Mouse (Mus musculus): ENCODE data around the gene Mettl22. TPM values are rescaled to one million over a fixed set of nuclear protein-coding genes. Genes with fewer than 3 reads are reported as not detected.
A peak's percentile ranks its signal among the peaks of the same experiment; 100 is the strongest.

Gene Mettl22
- polyA plus RNA-seq, 1 experiment from 2014 or later: 50.3 TPM

DNA sequence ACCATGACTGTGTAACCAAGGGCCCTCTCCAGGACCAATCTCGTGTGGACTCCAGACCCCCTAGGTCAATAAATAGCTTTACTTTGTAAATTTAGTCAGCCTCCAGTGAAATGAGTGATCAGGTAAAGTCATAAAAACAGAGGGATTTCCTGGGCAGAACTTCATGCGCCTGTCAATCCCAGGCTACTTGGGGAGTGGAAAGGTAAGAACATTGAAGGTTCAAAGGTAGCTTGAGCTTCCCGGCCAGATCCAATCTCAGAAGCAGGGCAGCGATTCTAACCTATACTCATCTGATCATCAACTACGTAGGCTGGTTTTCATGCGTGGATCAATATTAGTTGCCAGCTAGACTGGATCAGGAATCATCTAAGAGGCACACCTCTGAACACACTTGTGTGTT, 24.3 kb upstream of the Mettl22 start:
- H3K4me1 ChIP-seq (replicated peaks; ENCODE audit: control insufficient read depth, insufficient read depth, low read length): no peaks in the 10 kb centered on the region
- H3K4me2 ChIP-seq (ENCODE audit: low read length): no peak overlapping the region
- no peak overlapping the region for H3K4me3 ChIP-seq (replicated peaks; ENCODE audit: low read length)
- H3K9ac ChIP-seq (replicated peaks; ENCODE audit: low read depth, low read length): no peak overlapping the region
- WGBS: 92% methylated on average over 6 of the region's 6 CpGs
- H3K27ac ChIP-seq (ENCODE audit: low read length): no peak overlapping the region
- H3K36me3 ChIP-seq (ENCODE audit: control insufficient read depth, insufficient read depth): no peaks in the 10 kb centered on the region
- ATAC-seq: no peak
- H3K27me3 ChIP-seq (replicated peaks; ENCODE audit: control insufficient read depth, insufficient read depth, low read length): no peaks in the 10 kb centered on the region
- no peaks in the 10 kb centered on the region for H3K9me3 ChIP-seq (ENCODE audit: control insufficient read depth, low read length)

DNA sequence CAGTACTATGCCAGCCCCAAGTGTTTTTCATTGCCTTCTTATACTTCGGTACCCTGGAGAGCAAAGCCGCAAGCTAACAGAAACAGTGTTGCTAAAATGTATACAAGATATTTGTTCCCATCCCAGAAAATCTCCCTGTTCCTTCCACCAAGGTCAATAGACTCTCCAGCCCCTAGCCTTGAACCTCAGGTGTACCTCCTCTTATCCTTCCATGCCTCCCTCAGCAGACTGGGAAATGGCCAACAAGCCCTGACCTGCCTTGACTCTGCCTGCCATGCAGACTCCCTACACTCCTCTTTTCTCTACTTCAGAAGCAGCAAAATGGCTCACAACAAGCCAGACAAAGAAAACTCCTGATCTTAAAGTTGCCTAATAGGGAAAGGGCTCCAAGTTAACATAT, 17.3 kb upstream of the Mettl22 start:
- no peaks in the 10 kb centered on the region for H3K27me3 ChIP-seq (replicated peaks; ENCODE audit: control insufficient read depth, insufficient read depth, low read length)
- no peaks in the 10 kb centered on the region for H3K9me3 ChIP-seq (ENCODE audit: control insufficient read depth, low read length)
- H3K4me1 ChIP-seq (replicated peaks; ENCODE audit: control insufficient read depth, insufficient read depth, low read length): no peaks in the 10 kb centered on the region
- ATAC-seq: no peak
- 98% methylated on average over 2 of the region's 2 CpGs for WGBS
- H3K36me3 ChIP-seq (ENCODE audit: control insufficient read depth, insufficient read depth): no peaks in the 10 kb centered on the region
- H3K27ac ChIP-seq (ENCODE audit: low read length): no peak overlapping the region
- no peak overlapping the region for H3K9ac ChIP-seq (replicated peaks; ENCODE audit: low read depth, low read length)
- no peak overlapping the region for H3K4me3 ChIP-seq (replicated peaks; ENCODE audit: low read length)
- H3K4me2 ChIP-seq (ENCODE audit: low read length): no peak overlapping the region

GRCm38 (mm10) chr16:8455221-8455620, 15.4 kb upstream of the Mettl22 start:
- Histone ChIP-seq H3K27me3 (replicated peaks; ENCODE audit: control insufficient read depth, insufficient read depth, low read length) (no peaks in the 10 kb centered on the region), H3K9me3 (ENCODE audit: control insufficient read depth, low read length) (no peaks in the 10 kb centered on the region), H3K36me3 (ENCODE audit: control insufficient read depth, insufficient read depth) (no peaks in the 10 kb centered on the region), H3K9ac (replicated peaks; ENCODE audit: low read depth, low read length) (no peak overlapping the region), H3K4me1 (replicated peaks; ENCODE audit: control insufficient read depth, insufficient read depth, low read length) (no peaks in the 10 kb centered on the region), H3K27ac (ENCODE audit: low read length) (no peak overlapping the region), H3K4me2 (ENCODE audit: low read length) (no peak overlapping the region), H3K4me3 (replicated peaks; ENCODE audit: low read length) (no peak overlapping the region)
- WGBS: 61% methylated on average over 2 of the region's 2 CpGs
- no peak for ATAC-seq

- H3K27ac ChIP-seq (ENCODE audit: low read length): no peak overlapping the region
- ATAC-seq: no peak
- 95% methylated on average over 4 of the region's 4 CpGs for WGBS
Observed at GRCm38 (mm10) chr16:8458391-8458790, 12.2 kb upstream of the Mettl22 start.

DNA sequence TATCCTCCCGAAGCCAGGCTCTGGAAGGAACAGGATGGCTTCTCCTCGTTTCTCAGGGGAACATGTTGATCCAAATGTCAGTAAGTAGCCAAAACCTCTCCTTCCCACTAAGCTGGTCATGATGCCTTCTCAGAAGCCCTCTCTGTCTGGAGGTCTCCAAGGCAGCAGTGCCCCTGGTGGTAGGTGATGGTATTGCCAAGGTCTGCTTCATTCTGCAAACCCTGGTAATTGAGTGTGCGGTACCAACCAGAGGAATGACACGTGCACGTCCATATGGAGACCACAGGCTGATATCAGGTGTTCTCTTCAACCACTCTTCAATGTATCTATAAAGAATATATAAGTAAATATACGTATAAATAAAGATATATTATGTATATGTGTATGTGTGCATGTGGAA, 11.5 kb upstream of the Mettl22 start:
- Histone ChIP-seq H3K4me3 (replicated peaks; ENCODE audit: low read length) (no peak overlapping the region), H3K4me2 (ENCODE audit: low read length) (no peak overlapping the region), H3K27ac (ENCODE audit: low read length) (no peak overlapping the region), H3K27me3 (replicated peaks; ENCODE audit: control insufficient read depth, insufficient read depth, low read length) (no peaks in the 10 kb centered on the region), H3K4me1 (replicated peaks; ENCODE audit: control insufficient read depth, insufficient read depth, low read length) (no peaks in the 10 kb centered on the region), H3K36me3 (ENCODE audit: control insufficient read depth, insufficient read depth) (no peaks in the 10 kb centered on the region), H3K9me3 (ENCODE audit: control insufficient read depth, low read length) (no peaks in the 10 kb centered on the region), H3K9ac (replicated peaks; ENCODE audit: low read depth, low read length) (no peak overlapping the region)
- 0 out of 2 replicates have a peak, but pooled peaks have one; percentile 43 for ATAC-seq
- WGBS: 31% methylated on average over 6 of the region's 6 CpGs

More at GRCm38 (mm10) chr16:8458391-8458790, 12.2 kb upstream of the Mettl22 start:
- Histone ChIP-seq H3K4me1 (replicated peaks; ENCODE audit: control insufficient read depth, insufficient read depth, low read length) (no peaks in the 10 kb centered on the region), H3K4me2 (ENCODE audit: low read length) (no peak overlapping the region), H3K36me3 (ENCODE audit: control insufficient read depth, insufficient read depth) (no peaks in the 10 kb centered on the region), H3K4me3 (replicated peaks; ENCODE audit: low read length) (no peak overlapping the region), H3K27me3 (replicated peaks; ENCODE audit: control insufficient read depth, insufficient read depth, low read length) (no peaks in the 10 kb centered on the region), H3K9me3 (ENCODE audit: control insufficient read depth, low read length) (no peaks in the 10 kb centered on the region), H3K9ac (replicated peaks; ENCODE audit: low read depth, low read length) (no peak overlapping the region)

DNA sequence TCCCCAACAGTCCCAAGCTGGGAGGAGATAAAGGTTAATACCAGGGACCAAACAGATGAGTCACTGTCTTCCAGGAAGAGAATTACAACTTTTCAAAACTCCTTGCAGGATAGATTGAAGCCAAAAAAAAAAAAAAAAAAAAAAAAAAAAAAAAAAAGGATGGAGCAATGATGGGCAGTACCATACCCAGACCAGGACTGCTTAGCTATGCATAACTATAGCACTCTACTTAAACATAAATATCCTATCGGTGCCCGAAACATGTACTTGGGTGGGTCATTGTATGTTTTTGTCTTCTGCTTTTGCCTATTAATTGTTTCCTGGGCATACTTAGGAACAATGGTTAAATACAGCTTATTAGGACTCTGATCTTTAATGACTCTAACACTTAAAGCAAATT, 456 bp upstream of the Mettl22 start:
- Histone ChIP-seq H3K36me3 (ENCODE audit: control insufficient read depth, insufficient read depth) (no peaks in the 10 kb centered on the region), H3K4me3 (replicated peaks; ENCODE audit: low read length) (peak overlapping the region; percentile 89), H3K4me2 (ENCODE audit: low read length) (peak overlapping the region; percentile 91), H3K4me1 (replicated peaks; ENCODE audit: control insufficient read depth, insufficient read depth, low read length) (peaks cover 7% of the 10 kb centered on the region), H3K27ac (ENCODE audit: low read length) (no peak overlapping the region), H3K27me3 (replicated peaks; ENCODE audit: control insufficient read depth, insufficient read depth, low read length) (0 out of 2 replicates have a peak, but pooled peaks cover 3% of the 10 kb centered on the region), H3K9ac (replicated peaks; ENCODE audit: low read depth, low read length) (no peak overlapping the region; the same call in 1 of the 2 replicates), H3K9me3 (ENCODE audit: control insufficient read depth, low read length) (no peaks in the 10 kb centered on the region)
- peak; percentile 57 for ATAC-seq
- 85% methylated on average over 2 of the region's 2 CpGs for WGBS

- Histone ChIP-seq H3K9ac (replicated peaks; ENCODE audit: low read depth, low read length) (no peak overlapping the region), H3K4me2 (ENCODE audit: low read length) (no peak overlapping the region), H3K36me3 (ENCODE audit: control insufficient read depth, insufficient read depth) (peaks cover 15% of the 10 kb centered on the region), H3K4me1 (replicated peaks; ENCODE audit: control insufficient read depth, insufficient read depth, low read length) (no peaks in the 10 kb centered on the region), H3K4me3 (replicated peaks; ENCODE audit: low read length) (no peak overlapping the region), H3K27ac (ENCODE audit: low read length) (no peak overlapping the region), H3K27me3 (replicated peaks; ENCODE audit: control insufficient read depth, insufficient read depth, low read length) (no peaks in the 10 kb centered on the region), H3K9me3 (ENCODE audit: control insufficient read depth, low read length) (no peaks in the 10 kb centered on the region)
- WGBS: 92% methylated on average over 9 of the region's 9 CpGs
- no peak for ATAC-seq
Observed at GRCm38 (mm10) chr16:8487396-8488005, 16.9 kb downstream of the Mettl22 start.

DNA sequence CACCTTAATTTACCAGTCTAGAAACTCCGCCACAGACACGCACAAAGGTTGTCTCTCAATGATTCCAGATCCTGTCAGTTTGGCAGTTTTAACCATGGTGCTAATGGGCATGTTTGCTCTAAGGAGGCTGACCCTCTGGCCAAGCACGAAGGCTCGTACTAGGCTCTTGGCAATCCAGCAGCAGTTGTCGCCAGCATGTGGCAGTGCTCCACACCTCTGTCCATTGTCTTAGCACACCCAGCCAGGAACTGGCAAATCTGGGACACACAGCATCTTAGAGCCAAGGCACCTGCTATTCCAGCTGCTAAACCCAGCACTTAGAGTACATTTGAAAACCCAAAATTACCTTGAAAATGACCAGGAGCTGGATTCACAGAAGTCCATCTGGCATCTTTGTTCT, 18.8 kb downstream of the Mettl22 start:
- H3K27me3 ChIP-seq (replicated peaks; ENCODE audit: control insufficient read depth, insufficient read depth, low read length): no peaks in the 10 kb centered on the region
- no peak overlapping the region for H3K9ac ChIP-seq (replicated peaks; ENCODE audit: low read depth, low read length)
- no peak for ATAC-seq
- H3K27ac ChIP-seq (ENCODE audit: low read length): no peak overlapping the region
- no peak overlapping the region for H3K4me2 ChIP-seq (ENCODE audit: low read length)
- H3K4me1 ChIP-seq (replicated peaks; ENCODE audit: control insufficient read depth, insufficient read depth, low read length): no peaks in the 10 kb centered on the region
- H3K36me3 ChIP-seq (ENCODE audit: control insufficient read depth, insufficient read depth): peaks cover 9% of the 10 kb centered on the region
- WGBS: 56% methylated on average over 5 of the region's 5 CpGs
- no peaks in the 10 kb centered on the region for H3K9me3 ChIP-seq (ENCODE audit: control insufficient read depth, low read length)
- H3K4me3 ChIP-seq (replicated peaks; ENCODE audit: low read length): no peak overlapping the region

- no peak overlapping the region for H3K9ac ChIP-seq (replicated peaks; ENCODE audit: low read depth, low read length)
- no peaks in the 10 kb centered on the region for H3K9me3 ChIP-seq (ENCODE audit: control insufficient read depth, low read length)
- WGBS: 39% methylated on average over 13 of the region's 13 CpGs
- no peaks in the 10 kb centered on the region for H3K27me3 ChIP-seq (replicated peaks; ENCODE audit: control insufficient read depth, insufficient read depth, low read length)
- no peaks in the 10 kb centered on the region for H3K36me3 ChIP-seq (ENCODE audit: control insufficient read depth, insufficient read depth)
- H3K4me2 ChIP-seq (ENCODE audit: low read length): no peak overlapping the region
- H3K4me1 ChIP-seq (replicated peaks; ENCODE audit: control insufficient read depth, insufficient read depth, low read length): no peaks in the 10 kb centered on the region
- no peak for ATAC-seq
- H3K4me3 ChIP-seq (replicated peaks; ENCODE audit: low read length): no peak overlapping the region
- H3K27ac ChIP-seq (ENCODE audit: low read length): no peak overlapping the region
Observed at GRCm38 (mm10) chr16:8491743-8492490, 21.3 kb downstream of the Mettl22 start.
